Mouse (Mus musculus) left cerebral cortex, postnatal 36 days (tissue): ENCODE results near the gene Eci1. TPM values are rescaled to one million over a fixed set of nuclear protein-coding genes. Genes with fewer than 3 reads are reported as not detected.
"Not testable (repeated sequence)": the region's sequence is repeated elsewhere in the genome, so short reads cannot be mapped to it uniquely, and the experiment has no call there.

Experiments used
- DNase-seq, 2 experiments: peaks; one replicate each; pipeline ENCODE4 v3.0.0; 2021 to 2022; ENCODE audit warnings: low spot score in 2 of 2, mixed read lengths in 1 of 2
- intact Hi-C: fragments of 180-260 bp; cut with DNase I; formaldehyde crosslinking; loops from one replicate; pipeline ENCODE4 v1.15.1; 2025
- total RNA-seq, 2 experiments: library from RNA; stranded (reverse); gene quantifications; 2 replicates each; pipeline ENCODE4 v1.2.3; 2021

Gene Eci1
- total RNA-seq, 2 experiments from 2014 or later, result 26.7 to 30.3 TPM

DNA sequence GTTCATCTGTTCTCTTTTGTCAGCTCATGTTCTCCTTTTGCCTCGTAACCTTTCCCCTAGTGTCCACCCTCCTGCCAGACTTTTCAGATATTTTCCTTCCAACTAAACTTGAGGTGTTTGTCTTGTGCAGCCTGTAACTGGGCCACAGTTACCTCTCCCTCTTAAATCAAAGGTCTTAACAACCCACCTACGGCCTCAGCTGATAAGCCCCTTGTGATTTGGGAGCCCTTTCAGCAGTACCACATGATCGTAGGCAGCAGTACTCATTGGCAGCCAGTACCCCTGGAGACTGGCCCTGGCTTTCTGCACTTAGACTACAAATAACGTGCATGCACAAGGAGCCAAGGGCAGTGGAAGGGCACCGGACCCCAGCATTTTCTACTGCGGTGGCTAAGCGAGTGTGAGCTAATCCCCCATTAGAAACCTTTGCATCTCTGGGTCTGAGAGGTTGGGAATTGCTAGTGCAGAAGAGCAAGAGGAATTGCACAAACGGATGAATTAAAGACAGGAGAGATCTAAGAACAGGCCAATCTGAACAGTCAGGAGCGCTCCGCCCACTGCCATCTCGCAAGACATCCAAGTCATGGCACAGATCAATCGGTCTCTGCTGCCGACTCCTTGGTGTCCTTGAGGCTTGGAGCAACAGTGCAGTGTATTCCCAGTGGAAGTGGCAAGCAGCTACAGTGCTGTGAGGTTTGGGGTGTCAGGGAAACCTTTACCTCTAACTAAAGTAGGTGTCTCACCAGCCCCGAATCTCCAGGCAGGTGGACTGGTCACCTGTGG lies 3.0 kb downstream of the Eci1 start:
- intact Hi-C loops, result no loop called here
- no peak for DNase-seq

DNA sequence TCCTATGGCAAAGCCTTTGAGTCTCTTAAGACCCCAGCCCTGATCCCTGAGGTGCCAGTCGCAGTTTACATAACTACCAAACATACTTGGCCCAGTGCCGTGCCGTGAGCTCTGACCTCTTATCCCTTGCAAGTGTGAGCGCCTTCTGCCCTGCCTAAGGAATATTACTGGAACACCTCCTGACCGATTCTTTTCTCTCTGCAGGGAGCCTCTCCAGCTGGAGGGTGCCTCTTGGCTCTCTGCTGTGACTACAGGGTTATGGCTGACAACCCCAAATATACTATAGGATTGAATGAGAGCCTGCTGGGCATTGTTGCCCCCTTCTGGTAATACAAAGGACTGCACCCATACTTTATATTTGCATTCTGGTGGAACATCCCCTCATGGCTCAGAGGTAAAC lies 10.6 kb downstream of the Eci1 start:
- intact Hi-C loops, result no loop called here
- DNase-seq, result no peak

DNA sequence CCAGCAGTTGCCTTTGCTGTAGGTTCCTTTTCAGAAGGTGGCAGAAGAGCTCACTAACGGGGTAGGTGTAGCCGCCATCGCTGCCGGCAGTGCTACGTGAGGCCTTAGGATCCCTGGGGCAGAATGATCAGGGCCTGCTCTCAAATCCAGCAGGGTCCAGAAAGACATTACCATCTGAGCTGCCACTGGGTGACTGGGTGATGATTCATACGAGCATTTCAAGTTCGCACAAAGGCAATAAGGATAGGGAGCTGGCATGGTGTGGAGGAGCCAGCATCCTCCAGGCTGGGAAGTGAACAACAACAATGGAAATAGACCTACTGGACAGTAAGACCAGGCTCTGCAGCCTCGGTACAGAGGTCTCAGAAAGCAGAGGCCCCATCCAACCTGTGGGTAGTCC lies 13.9 kb downstream of the Eci1 start:
- DNase-seq, result no peak
- intact Hi-C loops, result no loop called here

DNA sequence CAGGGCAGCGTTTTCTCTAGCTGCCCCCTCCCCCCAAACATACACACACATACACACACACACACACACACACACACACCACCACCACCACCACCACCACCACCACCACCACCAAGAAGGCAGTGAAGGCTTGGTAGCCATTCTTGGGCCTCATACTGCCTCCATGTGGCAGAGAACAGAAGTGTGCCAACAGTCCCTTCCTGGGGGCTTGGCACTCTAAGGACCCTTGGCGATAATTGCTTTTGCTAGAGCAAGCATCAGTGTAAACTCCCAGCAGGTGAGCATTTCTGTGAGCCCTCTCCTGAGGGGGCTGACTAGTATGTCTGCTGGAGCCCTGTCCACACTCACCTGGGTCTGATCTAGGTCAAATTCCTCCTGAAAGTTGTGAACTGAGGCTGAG lies 14.7 kb downstream of the Eci1 start:
- DNase-seq, result no peak
- intact Hi-C loops, result no loop called here

DNA sequence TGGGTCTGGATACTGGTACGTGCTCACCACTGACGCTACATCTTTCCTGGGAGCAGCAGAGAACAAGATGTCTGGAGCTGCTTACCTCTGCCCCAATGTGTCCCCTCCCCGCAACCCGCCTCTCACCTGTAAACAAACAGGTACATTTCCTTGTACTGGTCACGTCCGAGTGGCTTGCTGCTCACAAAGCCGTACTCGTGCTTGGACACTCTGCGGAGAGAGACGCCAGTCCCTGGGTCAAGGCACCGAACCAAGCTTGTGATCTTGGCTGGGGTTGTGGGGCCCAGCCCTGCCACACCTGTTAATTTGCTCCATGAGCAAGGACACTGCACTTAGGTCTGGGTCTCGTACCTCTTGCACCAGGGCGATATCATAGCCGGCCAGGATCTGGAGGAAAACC lies 15.7 kb downstream of the Eci1 start:
- no peak for DNase-seq
- intact Hi-C loops, result no loop called here

DNA sequence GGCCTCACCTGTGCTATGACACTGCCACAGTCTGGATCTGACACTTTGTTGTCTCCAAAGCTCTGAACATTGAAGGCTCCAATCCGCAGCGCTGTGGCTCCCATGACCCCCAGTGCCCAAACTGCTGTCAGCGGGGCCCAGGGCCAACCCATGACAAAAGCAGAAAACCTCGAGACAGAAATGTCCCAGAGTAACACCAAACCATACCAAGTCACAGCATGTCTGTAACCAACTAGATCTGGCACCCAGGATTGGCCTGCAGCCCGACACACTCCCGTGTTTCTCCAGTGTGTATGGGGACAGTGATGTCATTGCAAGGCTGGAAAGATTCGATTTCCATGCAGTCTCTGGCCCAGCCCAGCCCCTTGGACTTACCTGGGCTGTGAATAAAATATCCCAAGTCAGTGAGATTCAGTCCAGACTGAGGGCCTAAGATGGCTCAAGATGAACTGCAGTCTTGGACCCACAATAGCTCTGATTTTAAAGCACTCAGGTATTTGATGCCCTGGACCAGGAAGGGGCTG lies 16.3 kb downstream of the Eci1 start, which contains the start of gene Dnase1l2:
Gene Dnase1l2, minus strand, starts transcription at position 474 of the 524 bp plus-strand sequence.
- no peak for DNase-seq
- intact Hi-C loops, result no loop called here

DNA sequence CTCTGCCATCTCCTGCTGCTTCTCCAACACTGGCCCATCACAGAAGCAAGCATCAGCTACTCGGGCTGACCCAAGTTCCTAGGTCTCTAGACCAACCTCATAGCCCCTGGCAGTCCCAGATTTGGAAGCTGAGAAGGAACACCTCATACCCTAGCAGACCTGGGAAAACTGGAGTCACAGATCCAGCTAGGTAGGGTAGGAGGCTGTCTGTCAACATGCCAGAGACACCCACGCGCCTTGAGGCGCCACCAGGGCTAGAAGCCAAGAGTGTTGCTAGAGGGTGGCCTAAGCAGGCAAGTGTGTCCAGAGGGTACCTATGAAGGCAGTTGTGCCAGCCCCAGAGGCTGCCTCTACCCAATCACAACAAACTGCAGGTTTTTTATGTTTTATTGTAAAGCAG lies 17.0 kb downstream of the Eci1 start:
- peak in 1 of 2 experiments; percentile 50 for DNase-seq
- intact Hi-C loops, result no loop called here

DNA sequence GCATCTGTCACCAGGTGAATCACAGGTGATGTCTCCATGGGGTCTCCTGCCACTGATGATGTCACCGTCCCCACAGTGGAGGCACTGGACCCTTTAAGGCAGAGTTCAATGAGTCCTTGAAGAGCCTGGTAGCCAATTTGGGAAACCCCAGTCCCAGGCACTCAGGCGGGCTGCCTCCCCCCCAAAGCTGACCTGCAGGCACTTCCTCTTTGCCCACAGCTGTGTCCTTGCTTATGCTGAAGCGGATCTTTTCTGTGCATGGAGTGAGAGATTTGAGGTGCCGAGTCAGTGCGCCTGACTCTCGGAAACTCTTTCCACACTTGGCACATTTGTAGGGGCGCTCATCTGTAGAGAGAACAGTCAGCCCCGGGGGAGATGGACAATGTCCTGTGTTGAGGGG lies 20.1 kb downstream of the Eci1 start:
- no peak for DNase-seq
- intact Hi-C loops, result no loop called here

DNA sequence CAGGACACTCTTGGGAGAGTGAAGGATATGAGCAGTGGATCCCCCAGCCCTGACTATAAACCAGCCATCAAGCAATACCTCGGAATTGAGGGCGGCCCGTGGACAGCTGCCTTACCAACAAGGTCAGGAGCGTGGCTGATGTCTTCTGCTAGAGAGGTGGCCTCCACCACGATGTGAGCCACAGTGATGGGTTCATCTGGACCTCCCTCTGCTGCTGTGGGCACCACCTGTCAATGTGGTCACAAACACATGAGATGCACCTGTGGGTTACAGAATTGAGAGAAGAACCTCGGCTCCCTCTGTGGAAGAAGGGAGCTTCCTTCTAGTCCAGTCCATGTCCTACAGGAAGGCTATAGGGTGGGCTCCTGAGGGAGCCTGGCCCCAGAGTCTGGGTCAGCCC lies 23.1 kb downstream of the Eci1 start:
- intact Hi-C loops, result no loop called here
- no peak for DNase-seq

DNA sequence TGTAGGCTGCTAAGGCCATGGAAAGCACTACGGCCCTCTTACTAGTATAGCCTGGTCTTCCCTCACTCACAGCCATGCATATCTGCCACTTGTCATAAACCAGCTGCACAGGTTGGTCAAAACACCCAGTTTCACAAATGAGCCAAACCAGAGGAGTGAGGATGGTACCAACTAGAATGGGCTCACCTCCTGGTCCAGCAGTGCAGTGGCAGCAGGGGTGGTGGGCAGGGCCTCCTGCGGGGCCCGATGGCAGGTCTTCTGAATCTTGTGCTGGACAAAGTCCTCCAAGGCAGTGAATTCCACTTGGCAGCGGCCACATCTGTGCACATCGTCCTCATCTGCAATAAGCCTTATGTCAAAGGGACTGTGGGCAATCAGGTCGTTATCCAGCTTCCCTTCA lies 24.8 kb downstream of the Eci1 start:
- intact Hi-C loops, result no loop called here

DNA sequence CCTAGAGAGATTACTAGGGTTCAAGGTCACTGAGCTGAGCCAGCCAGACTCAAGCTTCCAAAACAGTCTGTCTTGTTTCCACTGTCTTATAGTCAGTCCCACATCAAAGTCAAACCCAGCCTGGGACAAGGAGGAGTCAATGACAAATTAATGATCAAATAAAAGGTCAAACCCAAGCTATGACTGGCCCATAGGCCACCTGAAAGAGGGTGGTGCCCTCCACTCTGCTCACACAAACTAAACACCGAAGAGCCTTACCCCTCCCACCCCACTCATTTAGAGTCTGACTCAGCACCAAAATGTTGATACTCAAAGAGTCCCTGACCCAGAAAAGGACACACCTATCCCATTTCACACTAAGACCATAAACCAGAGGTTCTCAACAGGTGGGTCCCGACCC lies 26.9 kb downstream of the Eci1 start:
- intact Hi-C loops, result no loop called here
- no peak for DNase-seq

More for the DNA sequence above, 24.8 kb downstream of the Eci1 start:
- DNase-seq, result no peak

DNA sequence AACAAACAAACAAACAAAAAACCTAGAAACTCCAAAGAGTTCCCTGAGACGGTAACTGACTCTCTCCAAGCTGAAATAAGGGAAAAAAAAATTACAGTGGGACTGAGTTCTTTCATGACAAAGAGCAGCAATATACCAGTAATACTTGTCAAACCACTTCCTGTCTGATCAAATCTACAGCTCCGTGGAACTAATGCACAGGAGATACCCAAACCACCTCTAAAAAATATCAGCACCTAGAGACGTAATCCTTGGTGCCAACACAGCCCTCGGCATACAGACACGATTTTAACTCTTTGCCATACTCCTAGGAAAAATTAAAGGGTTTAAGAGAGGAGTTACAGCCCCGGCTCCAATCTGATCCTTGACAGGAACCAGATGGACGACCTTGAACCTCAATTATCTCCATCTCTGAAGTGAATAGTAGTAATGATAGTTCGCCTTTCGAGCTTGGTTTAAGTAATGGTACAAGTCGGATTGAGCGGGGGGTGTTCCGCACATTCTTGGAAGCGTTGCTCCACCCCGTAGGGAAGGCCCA lies 27.8 kb downstream of the Eci1 start:
- no peak for DNase-seq
- intact Hi-C loops, result no loop called here

DNA sequence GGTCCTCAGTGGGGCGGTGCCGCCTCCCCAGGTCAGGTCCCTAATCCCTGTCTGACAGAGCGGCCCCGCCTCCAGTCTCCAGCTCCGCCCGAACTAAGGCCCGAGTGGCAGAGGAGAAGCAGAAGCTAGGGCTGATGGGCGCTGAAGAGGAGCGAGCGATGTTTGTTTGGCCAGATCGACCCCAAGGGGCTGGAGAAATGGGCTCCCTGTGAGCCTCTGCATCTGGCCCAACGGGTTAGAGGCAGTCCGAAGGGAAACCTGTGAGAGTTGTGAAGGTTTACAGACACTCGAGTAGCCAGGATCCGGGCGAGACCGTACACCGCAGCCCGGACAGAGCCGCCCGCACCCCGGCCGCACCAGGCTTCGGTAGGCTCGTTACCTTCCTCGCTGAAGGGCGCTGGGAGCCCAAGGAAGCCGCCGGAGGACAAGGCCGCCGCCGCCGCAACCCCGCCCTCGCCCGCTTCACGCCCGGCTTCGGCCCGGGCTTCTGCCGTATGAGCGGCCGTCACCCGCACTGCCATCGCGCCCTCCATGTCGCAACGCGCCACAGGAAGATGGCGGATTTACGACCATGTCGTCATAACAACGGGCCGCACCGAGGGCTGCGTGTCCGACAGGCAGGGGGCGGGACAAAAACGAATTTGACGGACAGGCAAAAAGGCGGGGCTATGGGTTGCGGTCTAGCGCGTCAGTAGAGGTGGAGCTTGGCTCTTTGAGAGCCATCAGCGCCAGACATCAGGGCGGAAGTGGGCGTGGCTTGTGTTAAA lies 28.5 kb downstream of the Eci1 start:
- intact Hi-C loops, result no loop called here
- DNase-seq, result peak; percentile 97 to 99

DNA sequence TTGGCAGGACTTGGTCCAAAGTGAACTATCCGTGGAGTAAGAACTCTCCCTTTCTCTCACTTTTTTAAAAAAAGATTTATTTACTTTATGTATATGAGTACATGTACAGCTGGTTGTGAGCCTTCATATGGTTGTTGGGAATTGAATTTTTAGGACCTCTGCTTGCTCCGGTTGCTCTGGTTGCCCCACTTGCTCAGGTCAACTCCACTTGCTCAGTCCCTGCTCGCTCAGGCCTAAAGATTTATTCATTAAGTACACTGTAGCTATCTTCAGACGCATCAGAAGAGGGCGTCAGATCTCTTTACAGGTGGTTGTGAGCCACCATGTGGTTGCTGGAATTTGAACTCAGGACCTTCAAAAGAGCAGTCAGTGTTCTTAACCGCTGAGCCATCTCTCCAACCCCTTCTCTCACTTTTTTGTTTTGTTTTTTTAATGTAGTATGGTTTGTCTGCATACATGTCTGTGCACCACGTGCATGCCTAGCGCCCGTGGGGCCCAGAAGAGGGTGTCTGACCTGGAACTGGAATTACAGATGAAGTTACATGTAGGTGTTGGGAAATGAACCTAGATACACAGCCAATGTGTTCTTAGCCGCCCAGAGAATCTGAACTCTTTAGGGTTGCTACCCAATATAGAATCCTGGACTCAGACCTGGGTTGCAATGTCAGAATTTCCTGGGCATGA lies 29.2 kb downstream of the Eci1 start:
- DNase-seq, intact Hi-C loops: not testable (repeated sequence)

DNA sequence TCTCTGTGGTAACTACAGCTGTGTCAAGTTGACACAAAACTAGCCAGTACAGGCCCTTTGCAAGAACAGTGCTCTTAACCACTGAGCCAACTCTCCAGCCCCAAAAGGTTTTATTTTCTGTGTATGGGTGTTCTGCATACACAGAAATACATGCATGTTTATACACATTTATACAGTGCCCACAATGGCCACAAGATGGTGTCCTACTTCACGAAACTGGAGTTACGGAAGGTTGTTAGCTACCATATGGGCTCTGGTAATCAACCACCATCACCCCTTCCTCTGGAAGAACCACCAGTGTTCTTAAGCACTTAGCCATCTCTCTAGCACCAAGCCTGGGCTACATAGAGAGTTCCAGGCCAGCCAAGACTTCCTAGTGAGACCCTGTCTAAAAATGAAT lies 35.1 kb downstream of the Eci1 start:
- DNase-seq, result no peak
- intact Hi-C loops, result no loop called here

DNA sequence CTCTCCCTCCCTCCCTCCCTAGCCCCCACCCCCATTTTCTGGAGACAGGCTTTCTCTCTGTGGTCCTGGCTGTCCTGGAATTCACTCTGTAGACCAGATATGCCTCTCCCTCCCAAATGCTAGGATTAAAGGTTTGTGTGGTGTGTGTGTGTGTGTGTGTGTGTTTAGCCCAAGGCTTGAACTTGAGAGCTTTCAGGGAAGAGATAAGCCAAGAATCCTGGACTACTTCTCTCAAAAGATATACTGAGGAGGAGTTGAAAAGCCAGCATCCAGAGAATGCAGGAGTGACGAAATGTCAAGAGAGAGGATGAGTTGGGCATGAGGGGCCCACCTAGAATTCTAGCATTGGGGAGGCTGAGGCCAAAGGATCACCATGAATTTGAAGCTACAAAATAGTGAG lies 36.5 kb downstream of the Eci1 start:
- no peak for DNase-seq
- intact Hi-C loops, result no loop called here

DNA sequence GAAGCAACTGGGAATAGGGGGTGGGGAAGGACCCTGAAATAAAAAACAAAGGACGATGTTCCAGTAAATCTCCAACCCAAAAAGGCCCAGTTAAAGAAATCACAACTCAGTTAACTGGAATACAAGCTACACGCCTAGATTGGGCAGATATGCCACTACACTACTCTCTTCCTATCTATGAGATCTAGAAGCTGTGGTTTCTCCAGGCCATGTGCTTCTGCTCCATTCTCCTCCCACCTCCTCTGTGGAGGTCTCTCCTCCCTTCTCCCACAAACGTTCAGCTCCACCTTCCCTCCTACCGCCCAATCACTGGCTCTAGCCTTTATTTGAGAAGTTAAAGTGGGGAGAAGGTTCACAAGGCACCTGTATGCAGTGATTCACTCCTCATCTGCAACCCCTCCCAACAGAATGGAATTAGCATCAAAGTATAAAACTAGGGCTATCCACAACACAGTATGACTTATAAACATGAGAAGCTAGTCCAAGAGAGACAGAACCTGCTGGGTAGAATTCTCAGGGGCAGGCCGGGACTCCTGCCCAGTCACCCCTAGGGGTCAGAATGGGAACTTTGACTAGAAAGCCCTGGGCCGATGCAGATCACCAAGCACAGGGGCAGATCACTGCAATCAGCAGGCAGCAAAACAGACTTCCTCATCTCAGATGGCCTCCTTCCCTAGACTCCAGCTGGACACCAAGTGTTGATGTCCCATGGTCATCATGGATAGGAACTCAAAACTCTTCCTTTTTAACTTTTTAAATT lies 37.1 kb downstream of the Eci1 start:
- intact Hi-C loops, result no loop called here
- no peak for DNase-seq

DNA sequence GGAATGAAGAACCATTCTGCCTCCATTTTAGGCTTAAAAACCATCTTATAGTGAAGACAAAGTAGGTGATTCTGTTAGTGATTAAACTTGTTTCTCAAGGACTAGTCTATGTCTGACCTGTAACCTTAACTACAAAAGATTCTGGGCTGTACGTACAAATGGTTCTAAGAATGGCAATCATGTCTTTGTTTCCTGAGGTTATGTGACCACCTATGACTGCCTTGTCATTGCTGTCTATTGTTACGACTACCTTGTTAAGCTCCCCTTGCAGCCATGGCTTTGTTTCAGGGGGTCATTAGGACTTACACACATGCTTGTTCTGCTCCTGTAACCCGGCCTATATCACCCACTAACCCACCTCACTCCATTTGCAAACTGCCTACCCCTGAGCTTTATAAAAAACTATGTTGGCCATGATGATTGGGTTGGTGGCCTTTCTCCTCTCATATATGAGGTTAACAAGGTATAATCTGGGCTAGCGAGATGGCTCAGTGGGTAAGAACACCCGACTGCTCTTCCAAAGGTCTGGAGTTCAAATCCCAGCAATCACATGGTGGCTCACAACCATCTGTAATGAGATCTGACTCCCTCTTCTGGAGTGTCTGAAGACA lies 42.3 kb downstream of the Eci1 start:
- DNase-seq, result no peak
- intact Hi-C loops, result no loop called here

DNA sequence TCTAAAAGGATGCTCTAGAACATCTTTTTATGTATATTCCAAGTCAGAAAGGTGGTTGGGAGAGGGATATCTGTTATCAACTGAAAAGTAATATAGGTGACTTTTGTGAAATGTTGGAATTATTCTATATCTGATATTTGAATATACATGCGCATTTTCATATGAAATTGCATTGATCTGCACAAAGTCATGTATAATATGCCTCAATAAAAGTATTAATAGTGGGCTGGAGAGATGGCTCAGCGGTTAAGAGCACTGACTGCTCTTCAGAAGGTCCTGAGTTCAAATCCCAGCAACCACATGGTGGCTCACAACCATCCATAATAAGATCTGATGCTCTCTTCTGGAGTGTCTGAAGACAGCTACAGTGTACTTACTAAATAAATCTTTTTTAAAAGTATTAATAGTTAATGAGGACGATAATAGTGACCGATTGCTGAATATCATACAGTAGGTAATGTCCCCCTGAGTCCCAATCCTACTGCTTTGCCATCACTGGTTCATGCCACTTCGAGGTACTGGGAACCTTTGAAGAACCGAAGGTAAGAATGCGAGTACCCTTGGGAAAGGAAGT lies 43.0 kb downstream of the Eci1 start:
- no peak for DNase-seq
- intact Hi-C loops, result no loop called here
